Mouse (Mus musculus) limb, embryonic 14.5 days (tissue): Measurements from ENCODE around the gene 9330182L06Rik. TPM values are rescaled to one million over a fixed set of nuclear protein-coding genes. Genes with fewer than 3 reads are reported as not detected.

Experiments
- ATAC-seq: fragments of 200-750 bp; cut with Nextera tagmentation; 2 replicates; pipeline ENCODE4 v1.8.0; 2017; ENCODE audit warnings: low read depth, moderate number of reproducible peaks, moderate TSS enrichment; ENCODE audit not compliant: low FRiP score
- DNase-seq: peaks from one replicate; pipeline ENCODE4 v3.0.0-alpha.2; 2015; ENCODE audit warnings: low spot score
- H3K27ac ChIP-seq: fragments of 300-500 bp; sonication (generic); replicated peaks from 2 replicates; pipeline ENCODE4 v1.5.1; 2014; ENCODE audit warnings: low read depth, mild to moderate bottlenecking, low read length, moderate library complexity, mixed read lengths
- H3K27me3 ChIP-seq: fragments of 300-500 bp; sonication (generic); 2 replicates; pipeline ENCODE4 v1.6.1; 2014; ENCODE audit warnings: low read length, mixed read lengths; ENCODE audit not compliant: control insufficient read depth, insufficient read depth
- H3K36me3 ChIP-seq: fragments of 300-500 bp; sonication (generic); 2 replicates; pipeline ENCODE4 v1.6.1; 2014; ENCODE audit warnings: mild to moderate bottlenecking, low read length, moderate library complexity, mixed read lengths; ENCODE audit not compliant: control insufficient read depth, insufficient read depth
- H3K4me1 ChIP-seq: fragments of 300-500 bp; sonication (generic); 2 replicates; pipeline ENCODE4 v1.6.1; 2014; ENCODE audit warnings: antibody characterized with exemption, low read length, mixed read lengths; ENCODE audit not compliant: control insufficient read depth, insufficient read depth
- H3K4me2 ChIP-seq: fragments of 300-500 bp; sonication (generic); replicated peaks from 2 replicates; pipeline ENCODE4 v1.6.1; 2014; ENCODE audit warnings: low read depth, mild to moderate bottlenecking, low read length, moderate library complexity; ENCODE audit not compliant: severe bottlenecking
- H3K4me3 ChIP-seq: fragments of 300-500 bp; sonication (generic); replicated peaks from 2 replicates; pipeline ENCODE4 v1.5.1; 2014; ENCODE audit warnings: low read length
- H3K9ac ChIP-seq: fragments of 300-500 bp; sonication (generic); 2 replicates; pipeline ENCODE4 v1.6.1; 2014; ENCODE audit warnings: mild to moderate bottlenecking, low read depth, low read length, moderate library complexity; ENCODE audit not compliant: severe bottlenecking
- H3K9me3 ChIP-seq: fragments of 300-500 bp; sonication (generic); 2 replicates; pipeline ENCODE4 v1.6.1; 2016; ENCODE audit warnings: low read length; ENCODE audit not compliant: control insufficient read depth
- POLR2A ChIP-seq: fragments of 200-500 bp; IDR thresholded peaks from 2 replicates; pipeline ENCODE4 v1.8.0; 2012; ENCODE audit warnings: inconsistent platforms, mild to moderate bottlenecking, moderate library complexity, borderline replicate concordance; ENCODE audit not compliant: insufficient read depth, insufficient read length; ENCODE audit errors: extremely low read depth
- WGBS: fragments of 180-500 bp; shearing (Covaris S2); extraction: QIAGEN DNeasy Blood & Tissue Kit; methylation state at CpG from one replicate; pipeline ENCODE4 v1.1.7; 2014; 5-methylcytosine and 5-hydroxymethylcytosine counted together
- microRNA counts: library from miRNA; unstranded; fragments of <30 nt; microRNA quantifications from one replicate; lab custom pipeline; 2016
- microRNA-seq: library from miRNA; unstranded; fragments of <30 nt; microRNA quantifications from one replicate; pipeline ENCODE4, GENCODE M21; 2016
- polyA plus RNA-seq, 2 experiments: library from polyadenylated mRNA; depleted of rRNA in 1 of 2; stranded (reverse) in 1 of 2; unstranded in 1 of 2; fragments of >200 nt; fragmentation: Nextera tagmentation in 1 of 2; extraction: Ambion mirVana in 1 of 2; gene quantifications; 2 replicates each; pipeline versions ENCODE4 v1.2.1 to v1.2.3; 2012 to 2014

Gene 9330182L06Rik
- polyA plus RNA-seq, 2 experiments = 4.2 to 4.6 TPM

- H3K4me3 ChIP-seq = no peak overlapping the region
- ATAC-seq (no peak), DNase-seq (no peak)
- 85% methylated on average over 4 of the region's 4 CpGs for WGBS
- no peaks in the 10 kb centered on the region for H3K27me3 ChIP-seq
- H3K9me3 ChIP-seq = no peaks in the 10 kb centered on the region
- H3K9ac ChIP-seq = no peak overlapping the region
- no peak overlapping the region for H3K4me2 ChIP-seq
- no peaks in the 10 kb centered on the region for H3K36me3 ChIP-seq
- no peak for TF ChIP-seq POLR2A
- H3K27ac ChIP-seq = no peak overlapping the region
- H3K4me1 ChIP-seq = no peaks in the 10 kb centered on the region
Measured at GRCm38 (mm10) chr5:9525507-9525906, 259.6 kb downstream of the 9330182L06Rik start.

MicroRNAs encoded within 50 kb of the gene (microRNA counts, 519-probe panel; counts per million panel counts)
- 744 counts per million, percentile 3 among the panel's probes with 10 or more counts for microRNA mmu-miR-879 (lab: Ali Mortazavi, UCI)

Small RNA genes lying within 50 kb of the gene (microRNA-seq; reads per million reads assigned to microRNA genes)
- 5.5 reads per million, percentile 15 among the genes with 10 or more reads in this experiment for gene Mir879

Other genes starting within 250 kb of the 9330182L06Rik start
- gene Tmem243, start 165.4 kb upstream of the 9330182L06Rik start, polyA plus RNA-seq (2012; rRNA removed) = 7.5 and 8.0 TPM in 2 replicates
- 16.5 and 20.0 TPM in 2 replicates for gene Tmem243, start 165.4 kb upstream of the 9330182L06Rik start, polyA plus RNA-seq (2014; fragmentation: Nextera tagmentation; extraction: Ambion mirVana)
- gene Dmtf1, start 104.3 kb upstream of the 9330182L06Rik start, polyA plus RNA-seq (2012; rRNA removed) = 67.9 and 78.0 TPM in 2 replicates
- gene Dmtf1, start 104.3 kb upstream of the 9330182L06Rik start, polyA plus RNA-seq (2014; fragmentation: Nextera tagmentation; extraction: Ambion mirVana) = 49.4 and 63.7 TPM in 2 replicates